In the genomic region with DNA sequence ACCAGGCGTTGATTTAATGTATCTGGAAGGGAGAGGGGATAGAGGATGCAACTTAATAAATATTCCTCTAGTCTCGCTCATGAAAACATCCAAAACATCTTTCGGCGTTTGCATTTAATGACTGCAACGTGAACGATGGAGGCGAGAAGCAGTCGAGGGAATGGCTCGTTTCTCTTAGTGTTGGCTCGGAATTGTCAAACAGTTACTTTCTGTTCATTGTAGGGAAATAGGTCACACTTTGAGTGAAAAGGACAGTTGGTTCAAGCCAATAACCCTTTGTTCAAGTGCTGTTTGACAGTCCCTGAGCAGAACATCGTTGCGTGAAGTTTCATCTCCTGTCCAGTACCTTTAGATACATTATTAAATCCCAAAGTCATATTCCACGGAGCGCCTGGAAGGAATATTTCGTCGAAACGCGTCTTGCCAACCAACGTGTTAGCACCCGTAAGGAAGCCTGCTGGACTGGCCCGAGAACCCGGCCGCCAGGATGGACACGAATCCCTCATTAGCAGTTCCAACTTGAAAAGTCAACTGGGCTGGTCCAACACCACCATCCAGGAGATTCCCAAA, we compare ENCODE assay signal across 8 mouse cellular contexts. TPM values are rescaled to one million over a fixed set of nuclear protein-coding genes. Genes with fewer than 3 reads are reported as not detected.
DNase-seq lines count a peak whose midpoint lies in the region; ATAC-seq and TF ChIP-seq lines count a peak whose summit lies in the region.

No protein-coding gene starts in this region.

- peak overlapping the region; percentile 98 for H3K27ac ChIP-seq in layer of hippocampus, adult 2 months
- peak overlapping the region; percentile 99 for H3K27ac ChIP-seq in embryonic facial prominence, embryonic 15.5 days (replicated peaks)

- DNase-seq in layer of hippocampus, adult 2 months (ENCODE audit: low spot score in 2 of 2): peak in 1 of 2 experiments; percentile 7
- DNase-seq in layer of hippocampus, postnatal 14 days (ENCODE audit: low spot score in 2 of 2): no peak
- peak; percentile 79 for DNase-seq in MN1 (ENCODE audit: low spot score)
- DNase-seq in kidney, adult 18-20 months: peak; percentile 61
- peak; percentile 51 for DNase-seq in lung, postnatal 14 days
- peak; percentile 65 for DNase-seq in testis, postnatal 10 days (ENCODE audit: low spot score)
- DNase-seq in T-cell, adult 2 months (ENCODE audit: low spot score): no peak

- no peaks in the 10 kb centered on the region for H3K27me3 ChIP-seq in embryonic facial prominence, embryonic 15.5 days

- WGBS in embryonic facial prominence, embryonic 15.5 days: under 1% methylated on average over 24 of the region's 24 CpGs

- H3K9ac ChIP-seq in embryonic facial prominence, embryonic 15.5 days: peak overlapping the region; percentile 99

- no peaks in the 10 kb centered on the region for H3K36me3 ChIP-seq in embryonic facial prominence, embryonic 15.5 days

- ATAC-seq in embryonic facial prominence, embryonic 15.5 days (ENCODE audit: insufficient number of reproducible peaks, low FRiP score, low TSS enrichment, low read depth): no peak

- H3K9me3 ChIP-seq in embryonic facial prominence, embryonic 15.5 days (replicated peaks): no peaks in the 10 kb centered on the region

- H3K4me1 ChIP-seq in embryonic facial prominence, embryonic 15.5 days: peaks cover 8% of the 10 kb centered on the region; the same call in 1 of the 2 replicates

- no peak for TF ChIP-seq CTCF in layer of hippocampus, adult 2 months (conservative IDR thresholded peaks at IDR 0.05)

- peak overlapping the region; percentile 81 for H3K4me2 ChIP-seq in embryonic facial prominence, embryonic 15.5 days (replicated peaks)

- peak overlapping the region; percentile 81 for H3K4me3 ChIP-seq in layer of hippocampus, adult 2 months
- H3K4me3 ChIP-seq in embryonic facial prominence, embryonic 15.5 days (replicated peaks): peak overlapping the region; percentile 84

RNA-seq across cellular contexts. Expression of gene Marcks, which starts 1.5 kb away (rescaled TPM):
- 10 to 100 TPM; 92.0 to 98.1 TPM for total RNA-seq in layer of hippocampus, adult 2 months (2021)
- total RNA-seq in layer of hippocampus, postnatal 14 days (2021): 100 to 1,000 TPM; 208 to 214 TPM
- polyA plus RNA-seq in embryonic facial prominence, embryonic 15.5 days (2015; fragmentation: Nextera tagmentation; extraction: Ambion mirVana): 141 and 153 TPM in 2 replicates

Comparison
In these comparisons a context has a peak if more than half of its experiments do, and no peak if none do; other contexts are left out.
1. DNase-seq: peak in MN1 (single experiment), kidney, adult 18-20 months (single experiment), lung, postnatal 14 days (single experiment) and testis, postnatal 10 days (single experiment); none in layer of hippocampus, postnatal 14 days (0 of 2) and T-cell, adult 2 months (single experiment).